Mouse (Mus musculus) liver, embryonic 16.5 days (tissue): ENCODE data around the gene Stk32b. TPM values are rescaled to one million over a fixed set of nuclear protein-coding genes. Genes with fewer than 3 reads are reported as not detected.

ENCODE experiments used
- ATAC-seq: fragments of 200-750 bp; cut with Nextera tagmentation; 2 replicates; pipeline ENCODE4 v1.8.0; 2017; ENCODE audit warnings: low read depth, mild to moderate bottlenecking, moderate number of reproducible peaks, moderate library complexity
- H3K27ac ChIP-seq: fragments of 300-500 bp; sonication (generic); 2 replicates; pipeline ENCODE4 v1.5.1; 2014; ENCODE audit warnings: mild to moderate bottlenecking, low read length
- H3K27me3 ChIP-seq: fragments of 300-500 bp; sonication (generic); 2 replicates; pipeline ENCODE4 v1.6.1; 2014; ENCODE audit warnings: low read depth, low read length, mixed read lengths; ENCODE audit not compliant: control insufficient read depth, insufficient read depth
- H3K36me3 ChIP-seq: fragments of 300-500 bp; sonication (generic); 2 replicates; pipeline ENCODE4 v1.6.1; 2014; ENCODE audit warnings: mild to moderate bottlenecking; ENCODE audit not compliant: control insufficient read depth, insufficient read depth
- H3K4me1 ChIP-seq: fragments of 300-500 bp; sonication (generic); 2 replicates; pipeline ENCODE4 v1.6.1; 2014; ENCODE audit warnings: low read depth, low read length, mixed read lengths; ENCODE audit not compliant: control insufficient read depth
- H3K4me2 ChIP-seq: fragments of 300-500 bp; sonication (generic); 2 replicates; pipeline ENCODE4 v1.6.1; 2014; ENCODE audit warnings: low read depth, low read length, mixed read lengths
- H3K4me3 ChIP-seq: fragments of 300-500 bp; sonication (generic); 2 replicates; pipeline ENCODE4 v1.5.1; 2014; ENCODE audit warnings: low read depth, mild to moderate bottlenecking, low read length
- H3K9ac ChIP-seq: fragments of 300-500 bp; sonication (generic); 2 replicates; pipeline ENCODE4 v1.6.1; 2014; ENCODE audit warnings: low read depth, low read length
- H3K9me3 ChIP-seq: fragments of 300-500 bp; sonication (generic); replicated peaks from 2 replicates; pipeline ENCODE4 v1.6.1; 2016; ENCODE audit warnings: low read length; ENCODE audit not compliant: control insufficient read depth
- WGBS: fragments of 180-500 bp; shearing (Covaris S2); extraction: QIAGEN DNeasy Blood & Tissue Kit; methylation state at CpG from one replicate; pipeline ENCODE4 v1.1.7; 2014; ENCODE audit not compliant: insufficient replicate concordance; 5-methylcytosine and 5-hydroxymethylcytosine counted together
- polyA plus RNA-seq: library from polyadenylated mRNA; unstranded; fragments of >200 nt; fragmentation: Nextera tagmentation; extraction: Ambion mirVana; gene quantifications from 2 replicates; pipeline ENCODE4 v1.2.1, GENCODE M21; 2015

Gene Stk32b
- polyA plus RNA-seq, 1 experiment from 2014 or later, result 0.51 TPM

- Histone ChIP-seq H3K4me2 (no peak overlapping the region), H3K4me3 (no peak overlapping the region), H3K9me3 (no peaks in the 10 kb centered on the region), H3K27ac (no peak overlapping the region), H3K36me3 (no peaks in the 10 kb centered on the region), H3K4me1 (no peaks in the 10 kb centered on the region), H3K9ac (no peak overlapping the region), H3K27me3 (no peaks in the 10 kb centered on the region)
- 70% methylated on average over 7 of the region's 7 CpGs for WGBS
- no peak for ATAC-seq
These were observed 72.9 kb downstream of the Stk32b start for GRCm38 (mm10) chr5:37644082-37644481.

GRCm38 (mm10) chr5:37642486-37642885 lies 74.5 kb downstream of the Stk32b start:
- H3K9ac ChIP-seq, result no peak overlapping the region
- H3K36me3 ChIP-seq, result no peaks in the 10 kb centered on the region
- H3K27me3 ChIP-seq, result no peaks in the 10 kb centered on the region
- H3K4me1 ChIP-seq, result no peaks in the 10 kb centered on the region
- H3K9me3 ChIP-seq, result no peaks in the 10 kb centered on the region
- no peak for ATAC-seq
- no peak overlapping the region for H3K4me3 ChIP-seq
- 59% methylated on average over 7 of the region's 7 CpGs for WGBS
- no peak overlapping the region for H3K27ac ChIP-seq
- H3K4me2 ChIP-seq, result no peak overlapping the region

GRCm38 (mm10) chr5:37634791-37635190 lies 82.2 kb downstream of the Stk32b start:
- Histone ChIP-seq H3K4me1 (no peaks in the 10 kb centered on the region), H3K27ac (no peak overlapping the region), H3K9ac (no peak overlapping the region), H3K36me3 (no peaks in the 10 kb centered on the region), H3K9me3 (no peaks in the 10 kb centered on the region), H3K4me2 (no peak overlapping the region), H3K27me3 (no peaks in the 10 kb centered on the region), H3K4me3 (no peak overlapping the region)
- WGBS, result 38% methylated on average over 2 of the region's 2 CpGs
- ATAC-seq, result no peak

- H3K9ac ChIP-seq, result no peak overlapping the region
- no peak overlapping the region for H3K4me3 ChIP-seq
- ATAC-seq, result no peak
- no peaks in the 10 kb centered on the region for H3K36me3 ChIP-seq
- H3K9me3 ChIP-seq, result no peaks in the 10 kb centered on the region
- no peaks in the 10 kb centered on the region for H3K27me3 ChIP-seq
- H3K4me2 ChIP-seq, result no peak overlapping the region
- 69% methylated on average over 8 of the region's 8 CpGs for WGBS
- no peak overlapping the region for H3K27ac ChIP-seq
- H3K4me1 ChIP-seq, result no peaks in the 10 kb centered on the region
These were observed 89.4 kb downstream of the Stk32b start for GRCm38 (mm10) chr5:37627437-37628163.

GRCm38 (mm10) chr5:37611874-37612273 lies 105.1 kb downstream of the Stk32b start:
- Histone ChIP-seq H3K4me2 (no peak overlapping the region), H3K4me3 (no peak overlapping the region), H3K36me3 (no peaks in the 10 kb centered on the region), H3K9me3 (no peaks in the 10 kb centered on the region), H3K4me1 (no peaks in the 10 kb centered on the region), H3K27me3 (no peaks in the 10 kb centered on the region), H3K9ac (no peak overlapping the region), H3K27ac (no peak overlapping the region)
- WGBS, result 49% methylated on average over 1 of the region's 1 CpGs
- no peak for ATAC-seq

GRCm38 (mm10) chr5:37599566-37599965 lies 117.4 kb downstream of the Stk32b start:
- H3K27ac ChIP-seq, result no peak overlapping the region
- 61% methylated on average over 1 of the region's 1 CpGs for WGBS
- H3K9me3 ChIP-seq, result no peaks in the 10 kb centered on the region
- H3K4me3 ChIP-seq, result no peak overlapping the region
- H3K36me3 ChIP-seq, result no peaks in the 10 kb centered on the region
- H3K4me2 ChIP-seq, result no peak overlapping the region
- no peak for ATAC-seq
- H3K4me1 ChIP-seq, result no peaks in the 10 kb centered on the region
- no peak overlapping the region for H3K9ac ChIP-seq
- H3K27me3 ChIP-seq, result no peaks in the 10 kb centered on the region

- Histone ChIP-seq H3K4me2 (no peak overlapping the region), H3K27ac (no peak overlapping the region), H3K9ac (no peak overlapping the region), H3K9me3 (no peaks in the 10 kb centered on the region), H3K36me3 (no peaks in the 10 kb centered on the region), H3K4me1 (no peaks in the 10 kb centered on the region), H3K27me3 (no peaks in the 10 kb centered on the region), H3K4me3 (no peak overlapping the region)
- ATAC-seq, result no peak
- 70% methylated on average over 4 of the region's 4 CpGs for WGBS
These were observed 118.7 kb downstream of the Stk32b start for GRCm38 (mm10) chr5:37598271-37598670.

GRCm38 (mm10) chr5:37592411-37592810 lies 124.6 kb downstream of the Stk32b start:
- Histone ChIP-seq H3K27me3 (no peaks in the 10 kb centered on the region), H3K4me2 (no peak overlapping the region), H3K9ac (no peak overlapping the region), H3K27ac (no peak overlapping the region), H3K9me3 (no peaks in the 10 kb centered on the region), H3K4me1 (no peaks in the 10 kb centered on the region), H3K36me3 (no peaks in the 10 kb centered on the region), H3K4me3 (no peak overlapping the region)
- ATAC-seq, result no peak
- 55% methylated on average over 5 of the region's 5 CpGs for WGBS

- no peak overlapping the region for H3K4me2 ChIP-seq
- no peak for ATAC-seq
- H3K27ac ChIP-seq, result no peak overlapping the region
- H3K27me3 ChIP-seq, result no peaks in the 10 kb centered on the region
- no peak overlapping the region for H3K9ac ChIP-seq
- no peaks in the 10 kb centered on the region for H3K4me1 ChIP-seq
- 37% methylated on average over 5 of the region's 5 CpGs for WGBS
- no peaks in the 10 kb centered on the region for H3K9me3 ChIP-seq
- no peak overlapping the region for H3K4me3 ChIP-seq
- H3K36me3 ChIP-seq, result no peaks in the 10 kb centered on the region
These were observed 129.1 kb downstream of the Stk32b start for GRCm38 (mm10) chr5:37587861-37588260.
